Mouse (Mus musculus): ENCODE measurements at regions not wholly inside any gene's neighbourhood (a gene's known extent, or its start where the extent isn't known, plus 50 kb on each side); places are given as distances from the start of the nearest gene placed in this dataset.

DNA sequence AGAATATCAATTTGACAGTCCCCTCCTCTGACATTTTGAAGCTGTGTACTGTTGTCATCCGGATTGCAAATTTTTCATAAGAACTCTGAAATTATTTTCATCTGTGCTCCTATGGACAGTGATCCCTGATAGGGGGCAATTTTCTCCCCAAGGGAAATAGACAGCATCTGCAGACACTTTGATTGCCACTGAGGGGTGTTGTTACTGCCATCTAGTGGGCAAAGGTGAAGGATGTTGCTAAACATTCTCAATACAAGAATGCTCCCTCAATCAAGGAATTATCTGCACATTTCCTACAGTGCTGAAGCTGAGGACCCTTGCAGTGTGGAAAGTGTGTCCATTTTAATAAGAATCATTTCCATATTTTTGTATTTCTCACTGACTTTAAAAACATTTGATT is 233.7 kb downstream of the Car8 start:
- no peaks in the 10 kb centered on the region for H3K9me3 ChIP-seq (ENCODE audit: control insufficient read depth, low read length)
- no peak overlapping the region for H3K4me2 ChIP-seq (ENCODE audit: low read length)
- no peaks in the 10 kb centered on the region for H3K27me3 ChIP-seq (ENCODE audit: control insufficient read depth, insufficient read depth, low read length)
- H3K36me3 ChIP-seq (ENCODE audit: control insufficient read depth, insufficient read depth, low read length), result no peaks in the 10 kb centered on the region
- no peak for ATAC-seq (ENCODE audit: insufficient number of reproducible peaks, insufficient read depth, low FRiP score, low read depth)
- no peaks in the 10 kb centered on the region for H3K4me1 ChIP-seq (ENCODE audit: control insufficient read depth in 2 of 2, insufficient read depth in 2 of 2, low read length in 2 of 2)
- H3K27ac ChIP-seq (replicated peaks in 1 of 2; ENCODE audit: control insufficient read depth in 1 of 2, insufficient read depth in 1 of 2, low read depth in 2 of 2, low read length in 2 of 2), result no peak overlapping the region
- H3K9ac ChIP-seq (ENCODE audit: low read length), result no peak overlapping the region
- H3K4me3 ChIP-seq (ENCODE audit: control insufficient read depth in 1 of 2, insufficient read depth in 1 of 2, low read depth in 1 of 2, low read length in 2 of 2), result no peak overlapping the region
- WGBS, result 22% methylated on average over 1 of the region's 1 CpGs

DNA sequence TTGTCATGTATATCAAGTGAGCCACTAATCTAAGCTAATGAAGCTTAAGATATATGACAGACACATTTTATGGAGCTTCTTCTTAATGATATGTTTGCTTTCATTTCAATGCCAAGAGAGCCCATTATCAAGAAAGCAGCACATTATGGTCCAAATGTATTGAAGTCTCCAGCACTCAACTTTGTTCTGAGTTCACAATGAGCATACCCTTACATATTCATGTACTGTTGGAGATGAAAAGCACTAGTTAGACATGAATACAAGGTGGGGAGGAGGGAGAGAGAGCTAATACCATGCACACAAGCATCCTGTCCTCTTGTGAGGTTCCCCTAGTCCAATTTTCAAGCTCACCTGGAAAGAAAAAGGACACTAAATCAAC is 241.3 kb downstream of the Car8 start:
- H3K27me3 ChIP-seq (ENCODE audit: control insufficient read depth, insufficient read depth, low read length), result no peaks in the 10 kb centered on the region
- no peak for ATAC-seq (ENCODE audit: insufficient number of reproducible peaks, insufficient read depth, low FRiP score, low read depth)
- H3K9me3 ChIP-seq (ENCODE audit: control insufficient read depth, low read length), result no peaks in the 10 kb centered on the region
- H3K4me2 ChIP-seq (ENCODE audit: low read length), result no peak overlapping the region
- H3K9ac ChIP-seq (ENCODE audit: low read length), result no peak overlapping the region
- no peak overlapping the region for H3K4me3 ChIP-seq (ENCODE audit: control insufficient read depth in 1 of 2, insufficient read depth in 1 of 2, low read depth in 1 of 2, low read length in 2 of 2)
- no peak overlapping the region for H3K27ac ChIP-seq (replicated peaks in 1 of 2; ENCODE audit: control insufficient read depth in 1 of 2, insufficient read depth in 1 of 2, low read depth in 2 of 2, low read length in 2 of 2)
- H3K4me1 ChIP-seq (ENCODE audit: control insufficient read depth in 2 of 2, insufficient read depth in 2 of 2, low read length in 2 of 2), result 0 out of 4 replicates have a peak, but pooled peaks cover 0 to 6% of the 10 kb centered on the region in 2 experiments
- H3K36me3 ChIP-seq (ENCODE audit: control insufficient read depth, insufficient read depth, low read length), result no peaks in the 10 kb centered on the region

DNA sequence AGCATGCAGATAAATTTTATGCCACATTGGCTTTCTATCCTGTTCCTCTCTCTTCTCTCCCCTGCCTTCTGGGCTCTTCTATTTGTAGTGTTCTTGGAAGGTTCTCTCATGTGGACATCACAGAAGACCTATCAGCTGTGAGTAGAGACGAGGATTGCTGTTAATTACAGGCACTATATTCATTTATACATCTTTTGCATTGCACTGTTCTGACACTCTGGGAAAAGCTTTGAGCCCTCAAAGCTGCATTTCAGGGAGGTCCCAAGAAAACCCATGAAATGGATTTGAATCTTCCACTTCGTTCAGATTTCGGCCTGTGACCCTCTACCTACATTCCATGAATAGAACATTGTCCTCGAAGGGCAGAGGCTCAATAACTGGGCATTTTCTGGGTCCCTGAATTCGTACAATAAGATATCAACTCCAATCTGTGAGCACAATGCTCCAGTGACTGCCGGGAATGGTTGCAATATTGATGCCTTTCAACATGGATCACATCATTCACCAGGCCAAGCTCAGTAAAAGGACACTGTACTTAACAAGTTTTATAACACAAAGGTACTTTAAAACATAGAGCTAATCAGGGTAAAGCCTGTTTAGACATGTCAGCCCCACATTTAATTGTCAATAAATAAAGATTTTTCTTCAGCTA is 241.8 kb downstream of the Car8 start:
- WGBS, result 70% methylated on average over 6 of the region's 6 CpGs

DNA sequence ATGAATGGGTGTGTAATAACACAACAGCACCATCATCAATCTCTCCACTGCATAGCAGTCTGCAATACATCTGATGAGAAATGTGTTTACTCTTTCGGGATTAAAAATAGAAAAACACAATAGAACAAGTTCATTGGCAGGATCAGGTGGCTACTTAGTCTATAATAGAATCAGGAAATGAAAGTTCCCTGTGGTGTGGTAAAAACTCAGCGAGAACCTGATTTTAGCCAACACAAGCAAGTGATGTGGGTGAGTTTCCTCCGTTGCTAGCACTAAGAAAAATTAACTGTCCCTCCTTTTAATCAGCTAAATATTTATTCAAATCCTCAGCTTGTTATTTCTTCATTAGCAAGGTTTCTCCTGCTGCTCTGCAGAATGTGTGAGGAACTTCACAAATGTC is 245.9 kb downstream of the Car8 start:
- Histone ChIP-seq H3K4me2 (ENCODE audit: low read length) (no peak overlapping the region), H3K27ac (replicated peaks in 1 of 2; ENCODE audit: control insufficient read depth in 1 of 2, insufficient read depth in 1 of 2, low read depth in 2 of 2, low read length in 2 of 2) (no peak overlapping the region), H3K27me3 (ENCODE audit: control insufficient read depth, insufficient read depth, low read length) (no peaks in the 10 kb centered on the region), H3K9ac (ENCODE audit: low read length) (no peak overlapping the region), H3K4me1 (ENCODE audit: control insufficient read depth in 2 of 2, insufficient read depth in 2 of 2, low read length in 2 of 2) (0 out of 4 replicates have a peak, but pooled peaks cover 0 to 6% of the 10 kb centered on the region in 2 experiments), H3K9me3 (ENCODE audit: control insufficient read depth, low read length) (no peaks in the 10 kb centered on the region), H3K4me3 (ENCODE audit: control insufficient read depth in 1 of 2, insufficient read depth in 1 of 2, low read depth in 1 of 2, low read length in 2 of 2) (no peak overlapping the region), H3K36me3 (ENCODE audit: control insufficient read depth, insufficient read depth, low read length) (no peaks in the 10 kb centered on the region)
- WGBS, result 50% methylated on average over 3 of the region's 3 CpGs
- ATAC-seq (ENCODE audit: insufficient number of reproducible peaks, insufficient read depth, low FRiP score, low read depth), result no peak

More for the DNA sequence above, 241.8 kb downstream of the Car8 start:
- Histone ChIP-seq H3K9ac (ENCODE audit: low read length) (no peak overlapping the region), H3K4me2 (ENCODE audit: low read length) (no peak overlapping the region), H3K27me3 (ENCODE audit: control insufficient read depth, insufficient read depth, low read length) (no peaks in the 10 kb centered on the region), H3K4me1 (ENCODE audit: control insufficient read depth in 2 of 2, insufficient read depth in 2 of 2, low read length in 2 of 2) (0 out of 4 replicates have a peak, but pooled peaks cover 0 to 6% of the 10 kb centered on the region in 2 experiments), H3K9me3 (ENCODE audit: control insufficient read depth, low read length) (no peaks in the 10 kb centered on the region), H3K4me3 (ENCODE audit: control insufficient read depth in 1 of 2, insufficient read depth in 1 of 2, low read depth in 1 of 2, low read length in 2 of 2) (no peak overlapping the region), H3K27ac (replicated peaks in 1 of 2; ENCODE audit: control insufficient read depth in 1 of 2, insufficient read depth in 1 of 2, low read depth in 2 of 2, low read length in 2 of 2) (no peak overlapping the region), H3K36me3 (ENCODE audit: control insufficient read depth, insufficient read depth, low read length) (no peaks in the 10 kb centered on the region)
- no peak for ATAC-seq (ENCODE audit: insufficient number of reproducible peaks, insufficient read depth, low FRiP score, low read depth)

DNA sequence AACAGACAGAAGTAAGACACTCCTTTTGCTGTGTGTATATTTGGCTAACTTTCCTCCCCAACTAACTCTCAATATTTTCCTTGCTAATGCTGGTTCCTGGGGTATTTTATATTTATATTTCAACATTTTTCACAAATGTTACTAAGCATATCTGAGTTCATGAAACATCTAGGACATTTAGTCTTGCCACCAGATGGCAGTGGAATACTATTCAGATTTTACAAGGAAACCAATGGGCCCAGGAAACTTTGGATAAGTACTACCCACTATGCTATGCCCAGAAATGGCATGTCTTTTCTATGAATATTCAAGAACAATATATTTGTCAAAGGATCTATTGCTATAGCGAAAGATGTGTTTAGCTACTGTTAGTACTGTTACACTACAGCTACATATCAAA is 251.1 kb downstream of the Car8 start:
- H3K36me3 ChIP-seq (ENCODE audit: control insufficient read depth, insufficient read depth, low read length), result no peaks in the 10 kb centered on the region
- WGBS, result 79% methylated on average over 1 of the region's 1 CpGs
- no peak overlapping the region for H3K4me2 ChIP-seq (ENCODE audit: low read length)
- no peaks in the 10 kb centered on the region for H3K27me3 ChIP-seq (ENCODE audit: control insufficient read depth, insufficient read depth, low read length)
- H3K9me3 ChIP-seq (ENCODE audit: control insufficient read depth, low read length), result no peaks in the 10 kb centered on the region
- H3K27ac ChIP-seq (replicated peaks in 1 of 2; ENCODE audit: control insufficient read depth in 1 of 2, insufficient read depth in 1 of 2, low read depth in 2 of 2, low read length in 2 of 2), result no peak overlapping the region
- H3K9ac ChIP-seq (ENCODE audit: low read length), result no peak overlapping the region
- ATAC-seq (ENCODE audit: insufficient number of reproducible peaks, insufficient read depth, low FRiP score, low read depth), result no peak
- H3K4me3 ChIP-seq (ENCODE audit: control insufficient read depth in 1 of 2, insufficient read depth in 1 of 2, low read depth in 1 of 2, low read length in 2 of 2), result no peak overlapping the region
- 0 out of 4 replicates have a peak, but pooled peaks cover 0 to under 1% of the 10 kb centered on the region in 2 experiments for H3K4me1 ChIP-seq (ENCODE audit: control insufficient read depth in 2 of 2, insufficient read depth in 2 of 2, low read length in 2 of 2)

DNA sequence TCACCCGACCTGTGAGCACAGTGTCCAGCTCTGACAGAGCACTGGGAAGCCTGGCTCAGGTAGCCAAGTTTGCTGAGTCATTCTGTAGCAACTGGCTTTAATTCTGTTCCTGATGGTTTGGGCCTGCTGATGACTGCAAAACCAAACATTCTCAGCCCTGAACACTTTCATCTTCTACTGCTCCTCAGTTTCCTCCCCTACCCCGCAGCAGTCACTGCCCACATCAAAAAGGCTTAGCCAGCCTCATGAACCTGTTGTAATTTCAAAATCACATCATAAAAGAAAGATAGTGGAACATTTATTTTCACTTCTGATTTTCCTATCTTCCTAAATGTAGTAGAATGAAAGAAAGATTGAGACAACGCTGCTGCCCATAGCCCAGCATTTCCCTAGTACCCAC is 251.5 kb downstream of the Car8 start:
- no peak overlapping the region for H3K9ac ChIP-seq (ENCODE audit: low read length)
- H3K9me3 ChIP-seq (ENCODE audit: control insufficient read depth, low read length), result no peaks in the 10 kb centered on the region
- 76% methylated on average over 3 of the region's 3 CpGs for WGBS
- no peak for ATAC-seq (ENCODE audit: insufficient number of reproducible peaks, insufficient read depth, low FRiP score, low read depth)
- no peak overlapping the region for H3K4me3 ChIP-seq (ENCODE audit: control insufficient read depth in 1 of 2, insufficient read depth in 1 of 2, low read depth in 1 of 2, low read length in 2 of 2)
- H3K27ac ChIP-seq (replicated peaks in 1 of 2; ENCODE audit: control insufficient read depth in 1 of 2, insufficient read depth in 1 of 2, low read depth in 2 of 2, low read length in 2 of 2), result no peak overlapping the region
- H3K4me2 ChIP-seq (ENCODE audit: low read length), result no peak overlapping the region
- no peaks in the 10 kb centered on the region for H3K36me3 ChIP-seq (ENCODE audit: control insufficient read depth, insufficient read depth, low read length)
- H3K27me3 ChIP-seq (ENCODE audit: control insufficient read depth, insufficient read depth, low read length), result no peaks in the 10 kb centered on the region
- H3K4me1 ChIP-seq (ENCODE audit: control insufficient read depth in 2 of 2, insufficient read depth in 2 of 2, low read length in 2 of 2), result no peaks in the 10 kb centered on the region

DNA sequence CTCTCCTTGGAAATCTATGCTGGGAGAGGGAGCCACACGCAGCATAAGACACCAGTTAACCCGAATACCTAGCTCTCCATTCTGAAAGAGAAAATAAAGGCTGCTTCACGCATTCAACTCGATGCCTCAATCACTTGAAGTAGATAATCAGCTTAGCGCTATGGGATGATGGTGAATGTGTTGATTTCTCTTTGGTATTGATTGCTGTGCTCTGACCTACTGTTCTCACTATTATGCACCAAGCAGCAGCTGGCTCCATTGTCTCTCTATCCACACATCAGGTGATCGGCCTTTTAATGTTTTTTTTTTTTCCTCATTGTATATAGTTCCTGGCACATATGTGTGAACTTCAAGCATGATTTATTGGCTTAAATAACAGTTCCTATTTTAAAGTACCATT is 254.0 kb downstream of the Car8 start:
- WGBS, result 76% methylated on average over 6 of the region's 6 CpGs

DNA sequence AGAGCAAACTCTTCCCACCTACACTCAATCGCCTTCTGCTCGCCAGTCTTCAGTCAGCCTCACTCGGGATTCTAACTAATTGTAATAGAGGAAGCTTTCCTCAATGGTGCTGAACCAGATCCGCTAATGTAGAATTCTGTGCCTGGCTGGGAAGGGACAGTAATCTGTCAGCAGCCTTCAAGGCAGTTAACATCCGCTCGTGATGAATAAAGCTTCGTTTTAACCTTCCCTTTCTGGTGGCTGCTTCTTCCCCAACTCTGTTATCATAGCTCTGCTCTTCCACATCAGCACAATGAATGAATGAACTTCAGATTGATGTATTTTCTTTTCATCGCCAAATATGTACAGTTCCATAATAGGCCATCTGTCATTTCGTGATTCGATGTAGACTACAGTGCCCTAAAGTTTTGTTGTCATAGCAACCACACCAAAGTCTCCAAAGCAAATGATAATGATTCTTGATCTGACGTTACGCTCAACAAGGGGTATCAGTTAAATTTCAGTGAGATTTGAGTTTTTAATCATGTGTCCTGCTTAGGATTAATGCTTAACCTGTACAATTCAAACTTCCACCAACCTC is 259.0 kb downstream of the Car8 start:
- Histone ChIP-seq H3K4me1 (ENCODE audit: control insufficient read depth in 2 of 2, insufficient read depth in 2 of 2, low read length in 2 of 2) (no peaks in the 10 kb centered on the region), H3K9me3 (ENCODE audit: control insufficient read depth, low read length) (no peaks in the 10 kb centered on the region), H3K36me3 (ENCODE audit: control insufficient read depth, insufficient read depth, low read length) (no peaks in the 10 kb centered on the region), H3K27me3 (ENCODE audit: control insufficient read depth, insufficient read depth, low read length) (no peaks in the 10 kb centered on the region), H3K27ac (replicated peaks in 1 of 2; ENCODE audit: control insufficient read depth in 1 of 2, insufficient read depth in 1 of 2, low read depth in 2 of 2, low read length in 2 of 2) (no peak overlapping the region), H3K4me3 (ENCODE audit: control insufficient read depth in 1 of 2, insufficient read depth in 1 of 2, low read depth in 1 of 2, low read length in 2 of 2) (no peak overlapping the region), H3K9ac (ENCODE audit: low read length) (no peak overlapping the region), H3K4me2 (ENCODE audit: low read length) (no peak overlapping the region)
- WGBS, result 76% methylated on average over 12 of the region's 12 CpGs
- ATAC-seq (ENCODE audit: insufficient number of reproducible peaks, insufficient read depth, low FRiP score, low read depth), result no peak

More for the DNA sequence above, 254.0 kb downstream of the Car8 start:
- H3K9me3 ChIP-seq (ENCODE audit: control insufficient read depth, low read length), result no peaks in the 10 kb centered on the region
- H3K9ac ChIP-seq (ENCODE audit: low read length), result no peak overlapping the region
- H3K27ac ChIP-seq (replicated peaks in 1 of 2; ENCODE audit: control insufficient read depth in 1 of 2, insufficient read depth in 1 of 2, low read depth in 2 of 2, low read length in 2 of 2), result no peak overlapping the region
- no peaks in the 10 kb centered on the region for H3K27me3 ChIP-seq (ENCODE audit: control insufficient read depth, insufficient read depth, low read length)
- no peak overlapping the region for H3K4me3 ChIP-seq (ENCODE audit: control insufficient read depth in 1 of 2, insufficient read depth in 1 of 2, low read depth in 1 of 2, low read length in 2 of 2)
- no peaks in the 10 kb centered on the region for H3K4me1 ChIP-seq (ENCODE audit: control insufficient read depth in 2 of 2, insufficient read depth in 2 of 2, low read length in 2 of 2)
- no peaks in the 10 kb centered on the region for H3K36me3 ChIP-seq (ENCODE audit: control insufficient read depth, insufficient read depth, low read length)
- no peak for ATAC-seq (ENCODE audit: insufficient number of reproducible peaks, insufficient read depth, low FRiP score, low read depth)
- no peak overlapping the region for H3K4me2 ChIP-seq (ENCODE audit: low read length)

All from heart, embryonic 14.5 days (tissue).